Mouse (Mus musculus) left cerebral cortex, postnatal 10 days (tissue): ENCODE measurements around the gene Cela2a. TPM values are rescaled to one million over a fixed set of nuclear protein-coding genes. Genes with fewer than 3 reads are reported as not detected.

ENCODE experiments used
- DNase-seq, 2 experiments: peaks; one replicate each; pipeline ENCODE4 v3.0.0; 2021 to 2022; ENCODE audit warnings: low spot score in 2 of 2, mixed read lengths in 1 of 2; ENCODE audit errors: extremely low spot score in 1 of 2
- intact Hi-C: fragments of 180-260 bp; cut with DNase I; formaldehyde crosslinking; loops from one replicate; pipeline ENCODE4 v1.15.1; 2025
- total RNA-seq, 2 experiments: library from RNA; stranded (reverse); gene quantifications; 2 replicates each; pipeline ENCODE4 v1.2.3; 2021

The Cela2a gene
- total RNA-seq, 2 experiments from 2014 or later, result not detected

DNA sequence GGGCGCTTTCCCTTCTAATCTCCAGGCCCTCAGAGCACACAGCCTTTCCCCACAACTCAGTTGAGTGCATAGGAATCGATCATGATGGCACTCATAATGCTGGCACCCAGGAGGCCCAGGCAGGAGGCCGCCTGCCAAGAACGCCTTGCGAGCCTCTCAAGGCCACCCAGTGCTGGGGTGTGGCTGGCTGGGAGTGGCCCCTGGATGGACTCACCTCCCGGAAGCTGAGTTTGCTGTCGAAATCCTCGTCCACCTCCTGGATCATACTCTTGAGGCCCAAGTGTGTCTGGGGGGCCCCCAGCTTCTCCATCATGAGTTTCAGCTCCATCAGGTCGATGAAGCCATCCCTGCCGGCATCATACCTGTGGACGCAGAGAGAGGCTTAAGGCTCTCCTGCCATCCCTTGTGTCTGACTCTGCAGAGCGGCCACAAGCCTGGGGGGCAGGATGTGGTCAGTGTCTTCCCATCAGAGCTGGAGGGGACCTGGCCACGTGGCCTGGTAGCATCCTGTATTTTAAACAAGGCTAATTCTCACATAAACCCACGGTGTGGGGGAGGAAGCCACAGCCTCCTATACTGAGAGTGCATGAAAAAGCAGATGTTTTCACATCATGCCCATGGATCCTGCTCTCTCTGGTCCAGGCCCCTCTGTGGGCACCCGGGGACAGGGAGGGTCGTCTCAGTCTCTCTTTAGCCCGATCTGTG, 35.8 kb upstream of the Cela2a start:
- DNase-seq, result no peak
- intact Hi-C loops, result no loop called here

DNA sequence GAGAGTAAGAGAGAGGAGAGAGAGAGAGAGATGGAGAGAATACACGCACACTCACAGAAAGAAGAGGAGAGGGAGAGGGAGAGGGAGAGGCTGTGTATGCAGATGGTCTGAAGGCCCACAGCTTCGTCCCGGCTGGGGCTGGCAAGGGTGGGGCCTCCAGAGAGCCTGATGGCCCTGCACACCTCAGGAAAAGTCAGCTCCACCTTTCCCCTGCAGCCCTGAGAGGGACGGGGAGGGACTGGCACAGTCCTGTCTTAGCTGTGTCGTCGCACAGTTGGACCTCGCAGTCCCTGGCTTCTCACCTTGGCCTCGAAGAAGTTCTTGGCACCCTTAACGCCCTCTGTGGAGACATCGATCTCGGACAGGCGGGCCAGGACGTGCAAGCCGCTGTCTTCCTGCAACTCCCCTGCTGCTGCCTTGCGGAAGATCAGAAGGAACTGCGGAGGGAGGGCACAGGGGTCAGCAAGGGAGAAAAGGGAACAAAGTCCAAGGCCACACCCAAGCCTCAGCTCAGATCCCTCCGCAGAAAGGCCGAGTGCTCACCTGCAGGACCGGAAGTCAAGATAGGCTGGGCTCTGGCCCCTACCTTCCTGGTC, 34.4 kb upstream of the Cela2a start:
- peak in 1 of 2 experiments; percentile 46 for DNase-seq
- intact Hi-C loops, result no loop called here

DNA sequence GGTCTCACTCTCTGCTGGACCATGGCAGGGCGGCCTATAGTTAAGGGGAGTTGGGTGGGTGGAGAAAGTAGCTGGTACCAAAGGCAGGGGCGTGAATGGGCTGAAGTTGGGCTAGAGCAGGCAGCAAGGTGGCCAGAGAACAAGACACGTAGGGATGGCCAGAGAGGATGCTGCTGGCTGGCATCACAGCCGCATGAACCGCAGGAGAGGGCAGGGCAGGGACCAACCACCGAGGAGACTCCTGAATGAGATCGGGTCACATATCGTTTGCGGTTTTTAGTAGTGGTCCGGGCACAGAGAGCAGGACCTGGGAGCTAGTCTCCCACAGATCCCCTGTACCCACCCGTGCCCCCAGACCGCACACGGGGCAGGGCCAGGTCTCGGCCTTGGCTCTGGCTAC, 33.4 kb upstream of the Cela2a start:
- intact Hi-C loops, result no loop called here

DNA sequence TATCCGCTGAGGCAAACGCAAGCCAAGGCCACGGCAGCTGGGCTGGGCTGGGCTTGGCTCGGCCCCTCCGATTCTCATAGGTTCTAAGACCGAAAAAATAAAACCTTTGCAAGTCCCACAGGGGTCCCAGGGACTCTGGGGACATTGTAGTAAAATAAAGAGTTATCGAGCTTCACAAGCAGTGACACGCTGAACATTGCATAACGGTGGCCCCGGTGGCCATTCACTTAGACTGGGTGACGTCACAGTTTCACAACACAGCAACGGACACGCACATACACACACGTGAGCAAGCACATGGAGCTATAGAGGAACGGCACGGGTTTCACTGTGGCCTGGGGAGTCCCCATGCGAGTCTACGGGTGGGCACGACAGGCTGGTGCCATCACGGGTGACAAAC, 32.5 kb upstream of the Cela2a start:
- intact Hi-C loops, result no loop called here
- peak in 1 of 2 experiments; percentile 61 for DNase-seq

More for the DNA sequence above, 33.4 kb upstream of the Cela2a start:
- DNase-seq, result peak in 1 of 2 experiments; percentile 34

DNA sequence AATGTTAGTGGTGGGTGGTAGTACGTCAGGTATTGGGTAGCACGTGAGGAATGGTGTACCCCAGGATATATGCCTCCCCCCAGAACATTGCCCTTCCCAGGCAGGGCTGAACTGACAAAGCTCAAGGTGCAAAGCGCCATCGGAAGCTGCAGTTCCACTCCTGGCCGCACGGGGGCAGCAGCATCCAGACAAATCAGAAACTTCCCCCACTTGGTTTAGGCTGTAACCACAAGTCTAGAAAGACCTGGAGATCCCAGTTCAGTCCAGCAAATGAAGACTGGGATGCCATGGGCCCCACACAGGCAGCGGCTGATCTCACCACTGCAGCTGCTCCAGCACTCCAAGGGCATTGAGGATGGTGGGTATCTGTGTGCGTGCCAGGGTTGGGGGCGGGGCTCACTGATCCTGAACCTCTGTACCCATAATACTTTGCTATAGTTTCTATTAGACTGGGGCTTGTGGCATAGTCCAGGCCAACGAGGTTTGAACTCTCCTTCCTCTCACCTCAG, 31.5 kb upstream of the Cela2a start:
- peak; percentile 81 to 85 for DNase-seq
- intact Hi-C loops, result loop anchor here (1.0 kb wide), 1 partner anchor 101 kb away; no protein-coding TSS in a partner anchor

DNA sequence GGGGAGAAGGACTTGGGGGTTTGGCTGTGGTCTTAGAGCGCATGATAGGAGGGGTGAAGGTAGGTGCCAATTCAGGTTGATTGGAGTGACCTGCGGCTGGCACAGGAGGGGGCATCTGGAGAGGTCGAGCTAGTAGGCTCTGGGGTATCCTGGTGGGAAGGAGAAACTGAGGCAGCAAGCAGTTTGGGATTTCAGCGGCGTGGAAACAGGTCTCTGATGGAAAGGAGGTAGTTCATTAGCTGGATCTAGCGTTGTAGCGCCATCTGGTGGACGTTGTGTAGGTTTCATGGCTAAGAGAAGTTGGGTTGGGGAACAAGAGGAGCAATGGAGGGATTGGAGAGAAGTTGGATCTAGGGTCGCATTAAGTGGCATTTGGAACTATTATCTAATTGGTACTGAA, 27.5 kb upstream of the Cela2a start:
- intact Hi-C loops, result no loop called here

DNA sequence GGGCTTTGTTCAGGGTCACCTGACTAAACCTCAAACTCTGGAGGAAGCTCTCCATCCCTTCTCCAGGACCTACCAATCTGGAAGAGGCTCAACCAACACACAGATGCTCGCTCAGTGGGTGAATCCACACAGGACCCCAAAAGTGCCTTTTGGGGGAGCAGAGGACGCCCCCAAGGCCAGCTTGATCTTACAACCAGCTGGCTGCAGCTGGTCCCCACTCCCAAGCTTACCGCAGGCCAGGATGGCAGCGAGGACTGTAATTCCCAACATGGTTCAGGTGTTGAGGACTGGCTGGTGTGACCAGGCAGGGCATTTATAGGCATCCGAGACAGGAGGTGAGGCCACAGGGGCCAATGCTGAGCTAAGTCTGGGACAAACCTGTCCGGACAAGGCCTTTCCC, 20.0 kb upstream of the Cela2a start, which contains the start of gene Ctrc:
Gene Ctrc, minus strand, starts transcription at position 361 of the 400 bp plus-strand sequence.
- peak in 1 of 2 experiments; percentile 12 for DNase-seq
- intact Hi-C loops, result loop anchor here (5.0 to 10.0 kb wide), 2 partner anchors 221 to 459 kb away; partner anchors contain the start of gene Slc25a34

More for the DNA sequence above, 27.5 kb upstream of the Cela2a start:
- DNase-seq, result peak in 1 of 2 experiments; percentile 73

DNA sequence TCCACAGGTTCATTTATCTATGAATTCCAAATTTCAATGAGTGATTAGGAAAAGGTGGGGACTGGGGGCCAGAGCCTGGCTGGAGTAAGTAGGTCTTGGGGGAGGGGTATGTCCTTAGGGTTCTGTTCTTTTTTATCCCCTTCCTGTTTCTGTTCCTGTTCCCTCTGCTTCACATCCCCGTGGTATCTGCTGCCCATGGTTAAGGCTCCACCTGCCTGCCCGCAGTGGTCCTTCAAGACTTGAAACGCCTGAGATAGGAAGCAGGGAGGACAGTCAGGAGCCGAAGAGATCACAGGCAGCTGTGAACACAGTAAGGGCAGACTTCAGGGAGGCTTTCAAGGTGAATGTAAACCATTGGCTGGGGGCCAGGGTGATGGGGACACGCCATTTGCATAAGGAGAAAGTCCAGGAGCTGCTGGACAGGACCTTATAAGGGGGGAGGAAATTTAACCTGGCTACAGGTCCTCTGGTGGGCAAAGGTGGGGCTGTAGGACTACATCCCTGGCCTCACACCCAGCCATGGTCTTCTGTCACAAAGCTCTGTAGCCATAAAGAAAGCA, 8.7 kb upstream of the Cela2a start:
- intact Hi-C loops, result no loop called here
- no peak for DNase-seq

DNA sequence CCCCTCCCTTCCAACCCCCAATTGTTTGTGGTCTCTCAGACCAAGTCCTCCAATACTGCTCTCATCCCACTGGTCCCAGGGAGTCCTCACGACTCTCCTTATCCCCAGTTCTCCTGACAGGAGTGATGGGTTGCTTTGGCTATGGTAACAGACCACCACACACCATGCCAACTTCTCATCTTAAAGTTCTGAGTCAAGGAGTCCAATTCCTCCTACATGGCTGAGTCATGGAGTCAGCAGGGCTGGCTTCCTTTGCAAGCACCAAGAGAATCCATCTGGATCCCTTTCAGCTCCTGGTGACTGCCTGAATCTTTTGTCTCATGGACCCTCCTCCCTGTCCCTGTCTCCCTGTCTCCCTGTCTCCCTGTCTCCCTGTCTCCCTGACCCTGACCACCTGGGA, 8.0 kb upstream of the Cela2a start:
- intact Hi-C loops, result no loop called here

DNA sequence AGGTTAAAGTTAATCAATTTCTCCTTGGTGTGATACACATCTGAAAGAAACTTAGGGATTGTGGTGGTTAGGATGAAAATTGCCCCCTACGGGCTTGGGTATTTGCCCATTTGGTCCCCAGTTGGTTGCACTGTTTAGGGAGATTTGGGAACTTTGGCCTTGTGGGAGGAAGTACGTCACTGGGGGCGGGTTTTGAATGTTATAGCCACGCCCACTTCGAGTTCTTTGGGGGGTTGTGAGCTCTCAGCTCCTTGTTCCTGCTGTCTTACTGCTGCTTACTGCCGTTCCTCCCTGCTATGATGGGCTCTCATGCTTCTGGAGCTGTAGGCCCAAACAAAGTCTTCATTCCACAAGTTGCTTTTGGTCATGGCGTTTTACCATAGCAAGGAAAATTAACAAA, 5.4 kb upstream of the Cela2a start:
- intact Hi-C loops, result no loop called here
- no peak for DNase-seq

More for the DNA sequence above, 8.0 kb upstream of the Cela2a start:
- DNase-seq, result no peak

DNA sequence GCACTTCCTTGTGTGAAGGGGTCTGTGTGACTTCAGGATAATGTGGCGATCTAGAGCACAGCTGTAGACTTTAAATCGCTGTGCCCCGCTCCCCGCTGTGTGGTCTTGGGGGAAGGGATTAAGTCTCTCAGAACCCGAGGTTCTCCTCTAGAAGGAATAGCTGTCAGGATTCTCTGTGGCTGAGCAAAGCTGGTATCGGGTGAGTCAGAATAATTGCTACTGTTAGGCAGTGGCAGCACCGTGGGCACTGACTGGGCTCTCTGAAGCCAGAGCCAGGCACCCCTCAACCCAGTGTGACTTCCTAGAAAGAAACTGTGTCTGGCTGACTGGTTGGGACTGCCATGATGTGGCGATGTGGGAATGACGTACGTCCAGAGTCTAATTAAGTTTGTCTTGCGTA, 4.4 kb upstream of the Cela2a start:
- intact Hi-C loops, result no loop called here

DNA sequence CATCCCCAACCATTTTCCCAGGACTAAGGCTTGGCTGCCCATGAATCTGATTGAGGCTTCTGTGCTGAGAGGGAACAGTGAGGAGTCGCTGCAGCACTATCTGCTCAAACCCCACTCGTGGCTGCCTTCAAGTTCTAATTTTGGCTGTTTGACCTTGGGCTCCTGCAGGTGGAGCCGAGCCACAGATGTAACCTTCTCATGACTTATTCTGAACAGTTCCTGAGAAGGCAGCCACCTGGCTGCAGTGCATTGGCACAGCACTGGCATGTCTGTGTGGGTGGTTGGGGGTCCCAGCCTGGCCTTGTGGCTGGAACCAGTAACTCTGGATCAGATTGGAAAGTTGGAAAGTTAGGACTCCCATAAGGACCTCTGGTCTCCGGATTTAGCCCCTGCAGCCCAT, 2.2 kb upstream of the Cela2a start:
- intact Hi-C loops, result no loop called here
- no peak for DNase-seq

More for the DNA sequence above, 4.4 kb upstream of the Cela2a start:
- no peak for DNase-seq

DNA sequence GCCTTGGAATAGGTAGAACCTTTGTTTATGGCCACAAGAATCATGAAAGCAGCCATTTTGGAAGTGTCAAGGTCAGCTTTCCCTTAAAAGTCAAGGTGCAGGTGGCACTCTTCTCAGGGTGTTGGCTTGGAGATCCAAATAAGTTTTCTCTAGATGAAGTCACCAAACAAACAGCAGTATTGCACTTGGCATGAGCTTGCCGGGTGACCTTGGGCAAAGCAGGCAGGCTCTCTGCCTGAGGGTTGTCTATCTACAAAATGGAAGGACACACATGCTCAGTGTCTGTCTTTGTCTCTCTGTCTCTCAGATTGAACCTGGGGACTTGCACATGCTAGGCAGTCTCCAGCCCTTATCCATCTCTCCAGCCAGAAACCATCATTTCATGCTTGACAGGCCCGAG, 1.4 kb upstream of the Cela2a start:
- DNase-seq, result no peak
- intact Hi-C loops, result no loop called here

DNA sequence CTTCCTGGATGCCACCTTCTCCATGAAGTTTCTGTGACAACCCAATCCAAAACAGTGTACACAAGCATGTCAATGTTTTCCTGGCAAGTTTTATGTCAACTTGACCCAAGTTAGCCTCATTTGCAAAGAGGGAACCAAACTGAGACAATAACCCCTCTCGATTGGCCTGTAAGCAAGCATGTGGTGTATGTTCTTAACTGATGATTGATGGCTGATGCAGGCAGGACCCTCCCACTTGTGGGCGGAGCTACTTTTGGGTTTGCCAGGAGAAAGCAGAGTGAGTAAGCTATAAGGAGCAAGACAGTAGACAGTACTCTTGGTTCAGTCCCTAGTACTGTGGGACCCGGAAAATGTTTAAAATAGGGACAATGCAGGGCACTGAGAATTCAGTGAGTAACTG, 3.0 kb downstream of the Cela2a start:
- intact Hi-C loops, result no loop called here
- DNase-seq, result peak in 1 of 2 experiments; percentile 49

DNA sequence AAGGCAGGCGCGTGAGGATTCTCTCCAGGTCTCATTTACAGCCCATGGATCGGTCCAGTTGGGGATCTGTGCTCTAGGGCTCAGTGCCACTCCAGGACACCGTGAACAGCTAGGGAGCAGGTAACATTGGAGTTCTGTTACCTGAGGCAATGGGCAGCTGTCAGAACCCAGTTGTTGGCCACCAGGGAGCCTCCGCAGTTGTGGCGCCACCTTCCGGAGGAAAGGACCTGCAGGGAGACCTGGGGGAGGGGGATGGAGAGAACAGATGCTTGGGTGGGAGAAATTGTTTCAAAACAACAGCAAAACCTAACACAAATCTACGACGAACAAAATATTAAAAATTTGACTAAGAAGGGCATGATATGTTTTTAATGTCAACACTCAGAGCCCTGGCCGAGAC, 3.9 kb downstream of the Cela2a start:
- DNase-seq, result peak in 1 of 2 experiments; percentile 46
- intact Hi-C loops, result no loop called here

DNA sequence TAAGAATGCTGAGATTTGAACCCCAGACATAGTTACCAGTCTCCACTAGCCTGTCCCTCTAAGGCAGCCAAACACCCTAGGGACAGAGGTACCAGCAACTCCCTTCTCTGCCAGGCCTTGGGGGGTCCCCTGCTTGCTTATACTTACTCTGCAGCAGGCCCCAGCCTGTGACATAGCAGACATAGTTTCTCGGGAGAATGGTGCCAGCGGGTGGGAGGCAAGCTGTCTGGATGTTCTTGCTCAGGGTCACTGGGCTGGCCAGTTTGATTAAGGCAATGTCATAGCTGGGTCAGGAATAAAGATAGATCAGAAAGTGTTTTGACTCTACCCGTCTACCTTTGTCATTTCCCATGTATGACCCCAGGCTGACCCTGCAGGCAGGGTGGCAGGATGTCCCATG, 4.8 kb downstream of the Cela2a start:
- intact Hi-C loops, result no loop called here
- DNase-seq, result peak in 1 of 2 experiments; percentile 18

DNA sequence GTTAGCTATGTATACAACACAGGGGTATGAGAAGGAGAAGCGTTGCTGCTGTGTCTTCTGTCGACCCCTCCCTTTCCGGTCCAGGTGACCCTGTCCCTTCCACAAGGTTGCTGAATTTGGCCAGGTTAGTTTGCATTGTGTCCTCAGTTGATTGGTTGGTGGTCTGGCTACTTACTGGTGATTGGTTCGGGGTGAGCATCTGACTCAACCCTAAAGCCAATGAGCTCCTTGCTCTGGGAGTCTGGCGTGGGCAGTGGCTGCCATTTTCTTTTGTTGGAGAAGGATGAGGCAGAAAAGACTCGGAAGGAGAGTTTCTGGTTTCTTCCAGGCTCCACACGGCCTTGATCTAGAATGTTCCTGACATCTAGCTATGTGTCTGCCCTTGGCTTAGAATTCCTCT, 6.6 kb downstream of the Cela2a start:
- intact Hi-C loops, result no loop called here
- no peak for DNase-seq

DNA sequence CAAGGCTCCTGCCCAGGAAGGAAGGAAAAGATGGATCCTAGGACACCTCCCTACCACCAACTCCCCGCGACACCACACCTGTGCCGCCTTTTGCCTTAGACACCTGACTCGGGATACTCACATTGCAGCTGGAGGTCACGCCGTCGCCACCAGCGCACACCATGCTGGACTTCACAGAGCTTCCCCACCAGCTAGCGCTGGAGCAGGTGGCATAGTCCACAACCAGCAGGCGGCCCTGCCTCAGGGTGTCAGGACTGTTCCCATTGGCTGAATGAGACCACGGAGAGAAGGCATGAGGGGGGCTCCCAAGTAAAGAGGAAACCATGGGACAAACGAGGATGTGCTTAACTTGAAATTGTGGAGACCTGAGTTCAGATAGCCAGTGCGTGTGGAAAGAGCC, 7.1 kb downstream of the Cela2a start:
- no peak for DNase-seq
- intact Hi-C loops, result no loop called here

DNA sequence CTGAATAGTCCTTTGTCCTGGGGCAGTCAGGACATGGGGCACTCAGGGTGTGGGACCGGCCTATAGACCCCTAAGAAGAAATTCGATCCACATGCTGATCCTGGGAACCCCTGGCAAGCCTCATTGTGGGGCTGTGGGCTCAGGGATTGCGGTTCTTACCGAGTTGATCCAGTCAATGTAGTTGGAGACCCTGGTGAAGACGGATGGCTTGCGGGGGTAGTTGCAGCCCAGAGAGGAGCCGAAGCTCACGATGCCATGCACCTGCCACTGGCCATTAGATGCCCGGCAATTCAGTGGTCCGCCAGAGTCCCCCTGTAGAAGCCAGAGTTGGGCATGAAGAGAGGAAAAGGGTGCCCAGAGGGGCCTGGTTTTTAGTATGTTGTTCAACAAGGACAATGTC, 8.3 kb downstream of the Cela2a start:
- no peak for DNase-seq
- intact Hi-C loops, result no loop called here
